Mouse (Mus musculus) retina, postnatal 1 day (tissue): ENCODE results near the gene Clmp.
A peak's percentile ranks its signal among the peaks of the same experiment; 100 is the strongest.

Experiments
- DNase-seq: peaks from one replicate; pipeline ENCODE4 v3.0.0-alpha.2; 2012

Clmp gene

GRCm38 (mm10) chr9:40693026-40693425, 7.3 kb downstream of the Clmp start:
- DNase-seq: no peak

GRCm38 (mm10) chr9:40693768-40694167, 8.0 kb downstream of the Clmp start:
- DNase-seq: peak; percentile 93

GRCm38 (mm10) chr9:40694284-40694683, 8.5 kb downstream of the Clmp start:
- peak; percentile 76 for DNase-seq

GRCm38 (mm10) chr9:40696086-40696485, 10.3 kb downstream of the Clmp start:
- DNase-seq: no peak

GRCm38 (mm10) chr9:40699194-40699593, 13.4 kb downstream of the Clmp start:
- DNase-seq: no peak

GRCm38 (mm10) chr9:40700253-40700652, 14.5 kb downstream of the Clmp start:
- DNase-seq: no peak

- DNase-seq: no peak
Observed at GRCm38 (mm10) chr9:40704364-40705276, 18.9 kb downstream of the Clmp start.

- DNase-seq: no peak
Observed at GRCm38 (mm10) chr9:40708448-40709140, 22.8 kb downstream of the Clmp start.

GRCm38 (mm10) chr9:40709141-40709537, 23.4 kb downstream of the Clmp start:
- no peak for DNase-seq

GRCm38 (mm10) chr9:40709587-40709986, 23.8 kb downstream of the Clmp start:
- no peak for DNase-seq

- DNase-seq: no peak
Observed at GRCm38 (mm10) chr9:40709991-40710390, 24.2 kb downstream of the Clmp start.

- no peak for DNase-seq
Observed at GRCm38 (mm10) chr9:40711654-40712053, 25.9 kb downstream of the Clmp start.

GRCm38 (mm10) chr9:40717182-40717874, 31.6 kb downstream of the Clmp start:
- DNase-seq: no peak

GRCm38 (mm10) chr9:40717875-40718185, 32.1 kb downstream of the Clmp start:
- no peak for DNase-seq

- DNase-seq: no peak
Observed at GRCm38 (mm10) chr9:40720881-40721280, 35.1 kb downstream of the Clmp start.

GRCm38 (mm10) chr9:40723311-40723772, 37.6 kb downstream of the Clmp start:
- peak; percentile 22 for DNase-seq

GRCm38 (mm10) chr9:40724978-40725377, 39.2 kb downstream of the Clmp start:
- DNase-seq: peak; percentile 47

GRCm38 (mm10) chr9:40727140-40727823, 41.5 kb downstream of the Clmp start:
- no peak for DNase-seq

GRCm38 (mm10) chr9:40727824-40728495, 42.2 kb downstream of the Clmp start:
- no peak for DNase-seq

GRCm38 (mm10) chr9:40730302-40730700, 44.5 kb downstream of the Clmp start:
- no peak for DNase-seq

GRCm38 (mm10) chr9:40730701-40731590, 45.2 kb downstream of the Clmp start:
- DNase-seq: peak; percentile 72
